Mouse (Mus musculus): ENCODE results near the gene Zfp488.

The Zfp488 gene

GRCm38 (mm10) chr14:33978604-33979059 is at the start of gene Zfp488:
Zfp488 (minus strand) TSS chr14:33978764.
- DNase-seq (ENCODE audit: low spot score): no peak

DNA sequence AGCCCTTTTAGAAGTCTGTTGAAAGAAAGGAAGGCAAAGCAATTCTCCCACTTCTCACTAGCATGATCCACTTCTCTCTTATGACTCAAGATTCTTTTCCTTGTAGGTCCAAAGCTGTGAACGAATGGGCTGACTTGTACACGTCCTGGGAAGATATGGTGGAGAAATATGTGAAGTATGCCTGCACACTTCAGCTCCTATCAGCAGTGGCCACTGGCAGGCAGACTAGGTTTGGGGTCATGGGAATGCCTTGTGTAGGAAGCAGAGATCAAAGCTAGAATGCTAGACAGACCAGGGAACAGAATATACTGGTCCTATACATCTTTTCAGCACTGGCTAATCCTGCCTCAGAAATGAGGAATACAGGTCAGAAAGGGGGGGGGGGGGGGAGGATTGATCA is 48.1 kb upstream of the Zfp488 start:
- DNase-seq (ENCODE audit: low spot score): no peak

GRCm38 (mm10) chr14:34016938-34017337 is 38.4 kb upstream of the Zfp488 start:
- DNase-seq (ENCODE audit: low spot score): no peak

GRCm38 (mm10) chr14:34016381-34016780 is 37.8 kb upstream of the Zfp488 start, which contains the start of gene Gm5460:
Gm5460 (plus strand) TSS chr14:34016758.
- no peak for DNase-seq (ENCODE audit: low spot score)

- DNase-seq (ENCODE audit: low spot score): no peak
These were observed 36.5 kb upstream of the Zfp488 start, which contains the start of gene Gm30083 for GRCm38 (mm10) chr14:34015063-34015462. Gm30083 (minus strand) TSS chr14:34015182.

- DNase-seq (ENCODE audit: low spot score): no peak
These were observed 23.8 kb upstream of the Zfp488 start for GRCm38 (mm10) chr14:34002358-34002757.

DNA sequence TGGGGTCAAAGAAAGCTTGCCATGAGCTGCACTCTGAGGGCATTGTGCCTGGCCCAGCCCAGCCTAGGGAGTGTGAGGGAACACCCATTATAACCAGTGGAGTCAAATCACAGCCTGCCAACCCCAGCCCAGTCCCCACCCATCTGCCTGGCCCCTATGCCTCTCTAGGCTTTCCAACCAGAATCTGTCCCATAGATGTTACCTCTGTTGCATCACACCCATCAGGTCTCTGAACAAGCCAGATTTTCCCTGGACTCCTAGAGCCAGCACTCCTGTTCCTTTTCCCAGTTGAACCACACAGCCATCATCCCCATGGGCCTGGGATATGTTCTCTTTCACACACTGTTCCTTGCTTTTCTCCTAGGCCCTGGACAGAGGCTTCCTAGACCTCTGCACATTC is 22.9 kb upstream of the Zfp488 start:
- DNase-seq (ENCODE audit: low spot score): no peak

DNA sequence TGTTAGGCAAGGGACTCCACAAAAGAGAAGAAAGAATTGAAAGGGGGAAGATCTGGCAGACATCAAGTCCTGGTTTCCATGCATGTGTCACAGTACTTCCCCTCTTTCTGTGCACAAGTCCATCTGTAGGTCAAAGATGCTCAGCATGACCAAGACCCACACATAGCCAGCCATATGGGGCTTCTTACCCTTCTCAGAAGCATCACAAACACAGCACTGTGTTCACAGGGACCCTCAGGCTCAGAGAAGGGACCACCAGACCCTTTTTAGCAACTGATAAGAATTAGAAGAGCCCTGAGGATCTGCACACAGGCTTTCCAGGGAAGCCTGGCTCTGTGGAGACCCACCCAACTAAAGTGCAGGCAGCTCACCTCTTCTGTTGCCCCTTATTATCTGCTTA is 21.5 kb upstream of the Zfp488 start:
- no peak for DNase-seq (ENCODE audit: low spot score)

- DNase-seq (ENCODE audit: low spot score): no peak
These were observed 18.9 kb upstream of the Zfp488 start for GRCm38 (mm10) chr14:33997427-33997826.

- peak; percentile 2 for DNase-seq (ENCODE audit: low spot score)
These were observed 15.1 kb upstream of the Zfp488 start for GRCm38 (mm10) chr14:33993521-33994289.

GRCm38 (mm10) chr14:33993051-33993450 is 14.5 kb upstream of the Zfp488 start:
- DNase-seq (ENCODE audit: low spot score): peak; percentile 3

- no peak for DNase-seq (ENCODE audit: low spot score)
These were observed 13.4 kb upstream of the Zfp488 start for GRCm38 (mm10) chr14:33991971-33992370.

GRCm38 (mm10) chr14:33989201-33989600 is 10.6 kb upstream of the Zfp488 start:
- DNase-seq (ENCODE audit: low spot score): no peak

GRCm38 (mm10) chr14:33977748-33978147 is 816 bp downstream of the Zfp488 start:
- no peak for DNase-seq (ENCODE audit: low spot score)

- DNase-seq (ENCODE audit: low spot score): no peak
These were observed 3.8 kb downstream of the Zfp488 start for GRCm38 (mm10) chr14:33974752-33975151.

GRCm38 (mm10) chr14:33972679-33973078 is 5.9 kb downstream of the Zfp488 start:
- DNase-seq (ENCODE audit: low spot score): no peak

GRCm38 (mm10) chr14:33965675-33966074 is 12.9 kb downstream of the Zfp488 start:
- DNase-seq (ENCODE audit: low spot score): no peak

- DNase-seq (ENCODE audit: low spot score): no peak
These were observed 19.2 kb downstream of the Zfp488 start for GRCm38 (mm10) chr14:33959341-33959740.

- DNase-seq (ENCODE audit: low spot score): no peak
These were observed 19.7 kb downstream of the Zfp488 start for GRCm38 (mm10) chr14:33958841-33959240.

DNA sequence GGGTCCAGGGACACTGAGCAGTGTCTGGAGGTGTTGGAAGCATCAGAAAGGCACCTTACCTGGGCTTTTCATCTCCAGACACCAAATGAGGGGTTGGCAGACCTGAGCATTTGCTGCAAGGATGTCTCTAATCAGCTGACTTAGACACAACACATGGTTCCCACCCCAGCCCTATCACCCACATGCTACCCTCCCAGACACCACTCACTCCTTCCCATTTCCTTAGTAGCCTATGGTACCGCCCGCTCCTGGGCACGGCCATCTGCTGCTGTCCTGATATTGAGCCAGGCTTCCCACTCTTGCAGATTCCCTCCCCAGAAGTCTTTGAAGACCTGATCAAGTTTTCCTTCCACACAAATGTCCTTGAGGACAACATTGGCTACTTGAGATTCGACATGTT is 20.4 kb downstream of the Zfp488 start:
- DNase-seq (ENCODE audit: low spot score): no peak

DNA sequence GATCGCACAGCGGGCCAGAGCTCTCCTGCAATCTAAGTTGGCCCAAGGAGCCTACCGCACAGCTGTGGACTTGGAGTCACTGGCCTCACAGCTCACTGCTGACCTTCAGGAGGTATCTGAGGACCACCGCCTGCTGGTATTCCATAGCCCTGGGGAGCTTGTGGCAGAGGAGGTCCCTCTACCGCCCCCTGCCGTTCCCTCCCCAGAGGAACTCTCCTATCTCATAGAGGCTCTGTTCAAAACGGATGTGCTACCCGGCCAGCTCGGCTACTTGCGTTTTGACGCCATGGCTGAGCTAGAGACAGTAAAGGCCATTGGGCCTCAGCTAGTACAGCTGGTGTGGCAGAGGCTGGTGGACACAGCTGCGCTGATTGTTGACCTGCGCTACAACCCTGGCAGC is 22.5 kb downstream of the Zfp488 start:
- no peak for DNase-seq (ENCODE audit: low spot score)

- no peak for DNase-seq (ENCODE audit: low spot score)
These were observed 24.8 kb downstream of the Zfp488 start, which contains the start of gene Rbp3 for GRCm38 (mm10) chr14:33953761-33954160. Rbp3 (plus strand) TSS chr14:33954003.

- no peak for DNase-seq (ENCODE audit: low spot score)
These were observed 26.2 kb downstream of the Zfp488 start for GRCm38 (mm10) chr14:33952233-33952981.
